Mouse (Mus musculus): Measurements from ENCODE around the gene Pgm3.

Gene Pgm3

DNA sequence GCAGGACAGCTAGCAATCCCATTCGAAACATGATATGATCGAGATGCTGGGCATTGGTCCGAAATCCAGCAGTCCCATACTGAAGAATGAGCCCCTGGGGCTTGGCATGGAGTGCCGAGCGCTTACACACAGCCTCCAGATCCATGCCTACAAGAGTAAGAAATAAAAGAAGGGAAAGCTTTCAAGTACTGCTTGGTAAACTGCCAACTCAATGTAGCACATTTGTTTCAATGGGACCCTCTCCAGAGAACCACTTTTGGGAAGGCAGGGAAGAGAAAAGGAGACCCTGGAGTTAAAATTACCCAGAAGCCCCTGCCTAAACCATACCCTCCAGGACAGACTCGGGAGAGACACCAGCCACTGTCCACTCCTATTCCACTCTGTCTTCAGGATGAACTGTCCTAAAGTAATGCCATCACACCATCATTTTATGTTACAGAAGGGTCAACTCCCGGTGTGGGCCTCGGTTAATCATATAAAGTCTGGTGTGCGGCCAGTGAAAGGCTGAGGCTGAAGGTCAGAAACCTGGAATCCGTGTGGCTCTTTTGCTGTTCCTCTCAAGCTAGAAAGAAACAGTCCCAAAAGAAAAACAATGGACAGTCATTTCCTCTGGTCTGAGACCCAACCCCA lies 1.3 kb downstream of the Pgm3 start:
- DNase-seq (ENCODE audit: extremely low read depth, low read depth, low spot score), result no peak

DNA sequence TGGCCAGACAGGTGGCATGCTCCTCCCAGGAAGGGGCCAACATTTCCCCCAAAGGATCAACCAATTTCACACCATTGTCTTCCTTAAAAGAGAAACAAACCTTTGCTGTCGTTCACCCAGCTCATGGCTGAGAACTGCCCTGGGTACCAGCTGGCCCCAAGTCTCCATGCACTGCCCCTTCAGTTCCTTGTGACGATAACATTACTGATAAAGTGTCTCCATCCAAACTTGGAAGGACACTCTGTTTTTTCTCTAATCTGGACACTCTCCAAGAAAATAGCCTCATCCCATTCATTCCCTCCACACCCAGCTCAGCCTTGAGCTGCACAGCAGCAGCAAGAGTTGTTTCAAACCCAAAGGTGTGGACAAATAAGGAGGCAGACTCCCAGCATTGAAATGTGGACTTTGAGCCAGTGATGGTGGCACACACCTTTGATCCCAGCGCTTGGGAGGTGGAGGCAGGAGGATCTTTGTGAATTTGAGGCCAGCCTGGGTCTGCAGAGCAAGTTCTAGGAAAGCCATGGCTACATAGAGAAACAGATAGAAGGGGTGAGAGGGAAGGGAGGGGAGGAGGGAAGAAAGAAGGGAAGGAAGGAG lies 2.2 kb downstream of the Pgm3 start:
- DNase-seq (ENCODE audit: extremely low read depth, low read depth, low spot score), result no peak

DNA sequence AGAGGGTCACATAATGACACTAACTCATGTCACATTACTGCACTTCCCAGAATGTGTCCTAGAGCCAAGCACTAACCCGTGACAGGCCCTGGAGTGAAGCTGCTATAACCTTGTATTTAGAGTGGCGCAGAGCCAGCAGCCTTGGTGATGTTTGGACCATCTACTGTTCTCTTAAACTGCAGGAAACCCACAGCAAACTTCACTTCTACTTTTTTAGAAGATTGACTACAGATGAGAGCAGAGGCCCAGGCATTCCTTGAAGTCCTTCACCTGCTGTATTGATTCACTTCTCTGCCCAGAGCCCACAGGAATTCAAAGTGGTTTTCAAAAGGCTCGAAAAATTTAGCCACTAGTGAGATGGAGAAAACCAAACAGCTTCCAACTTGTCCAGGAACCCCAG lies 11.1 kb downstream of the Pgm3 start:
- no peak for DNase-seq (ENCODE audit: extremely low read depth, low read depth, low spot score)

DNA sequence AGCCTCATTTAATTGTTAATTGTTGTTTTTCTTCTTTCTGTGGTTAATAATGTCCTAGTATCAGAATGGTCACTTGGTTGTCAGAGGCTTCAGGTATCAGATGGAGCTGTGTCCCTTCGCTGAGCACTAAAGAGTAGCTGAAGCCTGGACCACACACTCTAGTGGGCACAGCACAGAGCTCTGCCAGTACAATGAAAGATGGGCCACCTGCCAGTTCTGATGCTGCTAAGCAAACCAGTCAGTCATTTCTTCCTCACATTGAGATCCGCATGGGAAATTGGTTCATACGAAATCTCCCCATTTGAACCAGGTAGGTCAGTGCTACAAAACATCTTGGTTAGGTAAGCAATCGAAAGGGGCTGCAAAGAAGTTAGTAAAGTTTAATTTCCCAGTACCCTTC lies 17.0 kb downstream of the Pgm3 start:
- no peak for DNase-seq (ENCODE audit: extremely low read depth, low read depth, low spot score)

DNA sequence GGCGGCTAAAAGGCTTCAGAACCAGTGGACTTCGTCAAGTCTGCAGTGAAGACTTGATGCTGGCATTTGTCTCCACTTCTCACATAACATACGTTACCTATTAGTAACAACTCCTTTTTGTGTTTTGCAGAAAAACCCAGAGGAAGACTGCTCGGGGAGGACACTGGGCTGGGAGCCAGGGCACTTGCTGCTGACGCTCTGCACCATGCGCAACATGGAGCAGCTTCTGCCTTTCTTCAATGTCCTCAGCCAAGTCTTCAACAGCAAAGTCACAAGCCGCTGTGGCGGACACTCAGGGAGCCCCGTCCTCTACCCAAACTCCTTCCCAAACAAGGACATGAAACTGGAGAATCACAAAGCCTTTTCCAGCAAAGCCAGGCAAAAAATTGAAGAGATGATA lies 17.8 kb downstream of the Pgm3 start:
- no peak for DNase-seq (ENCODE audit: extremely low read depth, low read depth, low spot score)

DNA sequence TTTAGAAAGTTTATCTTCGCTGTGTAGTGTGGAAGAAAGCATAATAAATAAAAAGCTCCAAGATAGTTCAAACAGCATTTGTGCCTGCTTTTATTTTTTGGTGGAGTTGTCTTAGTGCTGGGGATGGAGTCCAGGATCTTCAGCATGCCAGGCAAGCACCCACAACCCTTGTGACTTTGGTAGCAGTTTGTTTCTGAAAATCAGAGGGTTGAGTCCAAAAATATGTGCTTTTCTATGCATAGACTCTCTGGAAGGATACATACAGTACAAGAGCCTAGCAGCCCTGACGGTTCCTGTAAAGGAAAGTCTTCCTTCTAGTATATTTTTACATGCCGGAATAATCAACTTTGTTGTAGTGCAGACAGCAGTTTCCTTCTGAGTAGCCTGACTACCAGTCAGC lies 20.9 kb downstream of the Pgm3 start:
- DNase-seq (ENCODE audit: extremely low read depth, low read depth, low spot score), result no peak

DNA sequence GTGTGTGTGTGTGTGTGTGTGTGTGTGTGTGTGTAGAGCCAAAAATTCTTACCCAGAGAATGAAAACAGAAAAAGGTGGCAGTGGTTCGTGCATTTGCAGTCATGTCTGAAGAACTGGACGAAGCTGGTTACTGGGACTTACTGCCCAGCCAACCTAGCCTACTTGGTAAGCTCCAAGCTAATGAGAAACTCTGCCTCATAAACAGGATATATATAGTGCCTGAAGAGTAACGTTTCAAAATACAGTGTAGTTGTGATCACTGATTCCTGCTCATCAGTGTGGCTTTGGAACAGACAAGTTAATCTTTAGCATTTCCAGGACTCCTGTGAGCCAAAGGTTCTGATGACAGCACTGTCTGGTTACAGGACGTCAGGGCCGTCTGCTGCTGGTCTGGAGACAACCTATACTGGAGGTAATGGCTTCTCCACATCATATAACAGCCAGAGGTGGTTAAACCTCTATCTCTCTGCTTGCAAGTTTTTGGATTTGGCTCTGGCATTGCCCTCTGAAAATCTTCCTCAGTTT lies 21.9 kb downstream of the Pgm3 start:
- no peak for DNase-seq (ENCODE audit: extremely low read depth, low read depth, low spot score)

DNA sequence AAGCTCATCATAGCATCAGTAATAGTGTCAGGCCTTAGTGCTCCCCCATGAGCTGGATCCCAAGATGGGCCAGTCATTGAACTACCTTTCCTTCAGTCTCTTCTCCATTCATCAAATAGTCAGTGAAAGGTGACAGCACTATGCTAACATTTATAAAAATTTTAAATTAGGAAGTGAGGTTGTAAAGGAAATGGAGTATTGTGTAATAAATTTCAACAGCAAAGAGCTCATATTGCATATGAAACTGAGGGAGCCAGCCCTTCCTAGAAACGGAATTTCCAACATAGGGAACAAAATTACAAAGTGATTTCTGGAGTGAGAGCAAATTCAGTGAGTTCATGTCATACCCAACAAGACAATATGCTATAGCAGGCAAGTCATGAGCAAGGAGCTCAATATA lies 27.1 kb downstream of the Pgm3 start:
- no peak for DNase-seq (ENCODE audit: extremely low read depth, low read depth, low spot score)

DNA sequence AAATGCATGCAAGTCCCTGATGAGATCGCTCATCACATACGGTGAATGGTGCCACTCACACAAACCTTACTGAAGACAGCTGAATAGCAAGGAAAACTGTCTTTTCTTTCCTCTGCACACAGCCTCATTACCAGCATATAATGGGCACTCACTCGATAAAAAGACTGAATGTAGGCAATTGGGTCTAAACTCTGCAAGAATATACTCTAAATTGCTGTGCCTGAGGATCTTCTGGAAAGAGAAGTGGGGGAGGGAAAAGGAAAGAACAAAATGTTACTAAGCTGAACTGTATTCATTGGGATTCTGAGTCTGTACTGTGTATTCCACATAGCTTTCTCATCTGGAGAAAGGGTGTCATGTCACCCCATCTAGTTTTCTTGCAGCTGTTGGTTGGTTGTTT lies 28.2 kb downstream of the Pgm3 start:
- DNase-seq (ENCODE audit: extremely low read depth, low read depth, low spot score), result no peak

DNA sequence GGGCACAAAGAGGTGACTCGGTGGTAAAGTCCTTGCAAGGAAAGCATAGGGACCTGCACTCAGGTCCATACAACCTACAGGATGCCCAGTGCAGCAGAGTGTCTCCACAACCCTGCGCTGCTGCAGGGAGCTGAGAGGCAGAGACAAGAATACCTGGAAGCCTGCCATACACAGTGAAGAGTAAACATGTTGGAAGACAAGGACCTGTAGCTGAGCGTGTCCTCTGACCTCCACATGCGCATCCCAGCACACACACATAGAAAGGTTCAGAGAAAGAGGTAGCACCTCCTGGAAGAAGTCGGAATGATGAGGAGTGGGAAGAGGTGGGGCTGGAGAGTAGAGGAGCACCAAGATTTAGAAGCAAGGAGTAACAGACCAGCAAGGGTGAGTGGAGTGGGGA lies 37.6 kb downstream of the Pgm3 start:
- no peak for DNase-seq (ENCODE audit: extremely low read depth, low read depth, low spot score)

DNA sequence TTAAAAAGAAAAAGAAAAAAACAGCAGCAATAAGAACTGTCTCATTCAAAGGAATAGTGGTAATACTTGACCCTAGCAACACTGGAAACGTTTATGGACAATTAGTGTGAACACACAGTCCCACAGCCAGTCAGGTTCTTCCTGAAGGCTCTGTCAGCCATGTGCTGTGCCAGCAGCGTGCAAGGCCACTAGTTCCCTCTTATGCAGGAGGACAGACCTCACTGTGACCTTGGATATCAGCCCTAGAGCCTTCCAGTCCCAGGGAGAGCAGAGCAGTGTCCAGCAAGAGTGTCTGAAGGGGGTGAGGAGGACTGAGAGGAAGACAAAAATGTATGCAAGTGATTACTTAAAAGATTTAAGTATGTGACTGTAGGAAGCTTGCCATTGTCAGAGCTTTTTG lies 46.0 kb downstream of the Pgm3 start:
- no peak for DNase-seq (ENCODE audit: extremely low read depth, low read depth, low spot score)

DNA sequence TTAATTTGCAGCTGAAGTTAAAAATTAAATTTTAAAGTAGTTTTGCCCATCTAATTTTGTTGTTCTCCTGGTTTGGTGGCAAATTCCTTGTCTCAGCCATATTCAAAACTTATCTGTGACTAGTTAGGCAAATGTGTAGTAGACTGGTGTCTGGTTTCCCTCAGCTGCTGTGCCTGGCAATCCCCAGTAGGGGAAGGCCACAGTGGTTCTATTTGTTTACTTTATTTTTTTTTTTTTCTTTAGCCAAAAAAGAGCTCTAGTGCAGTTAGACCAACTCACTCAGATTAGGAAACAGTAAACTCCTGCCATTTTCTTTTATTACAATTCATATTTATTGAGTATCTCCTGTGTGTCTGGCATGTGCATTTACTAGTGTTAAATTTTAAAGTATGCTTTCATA lies 49.3 kb downstream of the Pgm3 start:
- DNase-seq (ENCODE audit: extremely low read depth, low read depth, low spot score), result no peak

DNA sequence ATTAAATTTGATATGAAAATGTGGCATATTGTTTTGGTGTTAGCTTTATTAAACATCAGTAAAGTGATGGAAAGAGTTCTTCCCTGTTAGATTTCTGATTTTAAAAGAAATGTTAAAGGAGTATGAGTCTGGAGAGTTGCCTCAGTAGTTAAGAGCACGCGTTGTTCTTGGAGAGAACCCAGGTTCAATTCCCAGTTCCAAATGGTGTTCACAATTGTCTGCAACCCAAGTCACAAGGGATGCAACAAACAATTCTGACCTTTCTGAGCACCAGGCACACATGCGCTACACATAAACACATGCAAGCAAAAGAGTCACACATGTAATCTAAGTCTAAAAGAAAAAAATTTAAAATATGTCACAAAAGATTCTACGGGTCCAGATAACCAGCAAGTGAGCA lies 56.8 kb downstream of the Pgm3 start:
- no peak for DNase-seq (ENCODE audit: extremely low read depth, low read depth, low spot score)

DNA sequence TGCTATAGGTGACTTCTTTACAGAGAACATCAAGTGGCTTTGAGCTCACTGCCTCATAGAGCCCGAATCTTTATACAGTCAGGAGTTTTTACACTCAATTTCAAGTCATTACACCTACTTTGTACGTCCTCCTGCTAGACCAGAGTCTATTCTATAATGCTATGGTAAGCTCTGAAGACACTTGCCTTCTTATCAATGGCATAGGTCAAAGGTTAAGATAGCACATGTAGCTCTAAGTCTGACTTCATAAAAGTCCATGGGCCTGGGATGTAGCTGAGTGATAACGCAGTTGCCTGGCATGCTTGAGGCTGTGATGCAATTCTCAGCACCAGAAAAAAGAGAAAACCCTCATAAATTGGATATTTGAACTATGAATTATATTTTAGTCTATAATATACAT lies 57.3 kb downstream of the Pgm3 start:
- no peak for DNase-seq (ENCODE audit: extremely low read depth, low read depth, low spot score)

DNA sequence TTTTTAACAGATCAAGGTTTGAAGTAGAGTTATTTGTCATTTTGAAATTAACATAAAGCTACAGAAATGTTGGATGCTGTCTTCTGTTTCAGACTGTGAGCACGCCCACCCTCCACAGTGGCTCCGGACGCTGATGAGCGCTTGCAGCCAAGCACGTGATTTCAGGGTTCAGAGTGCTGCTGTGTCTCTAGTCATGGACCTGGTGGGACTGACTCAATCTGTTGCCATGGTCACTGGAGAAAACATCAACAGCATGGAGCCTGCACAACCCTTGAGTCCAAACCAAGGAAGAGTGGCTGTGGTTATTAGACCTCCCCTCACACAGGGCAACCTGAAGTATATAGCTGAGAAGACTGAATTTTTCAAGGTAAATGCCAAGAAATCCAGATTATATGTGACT lies 57.9 kb downstream of the Pgm3 start:
- no peak for DNase-seq (ENCODE audit: extremely low read depth, low read depth, low spot score)

DNA sequence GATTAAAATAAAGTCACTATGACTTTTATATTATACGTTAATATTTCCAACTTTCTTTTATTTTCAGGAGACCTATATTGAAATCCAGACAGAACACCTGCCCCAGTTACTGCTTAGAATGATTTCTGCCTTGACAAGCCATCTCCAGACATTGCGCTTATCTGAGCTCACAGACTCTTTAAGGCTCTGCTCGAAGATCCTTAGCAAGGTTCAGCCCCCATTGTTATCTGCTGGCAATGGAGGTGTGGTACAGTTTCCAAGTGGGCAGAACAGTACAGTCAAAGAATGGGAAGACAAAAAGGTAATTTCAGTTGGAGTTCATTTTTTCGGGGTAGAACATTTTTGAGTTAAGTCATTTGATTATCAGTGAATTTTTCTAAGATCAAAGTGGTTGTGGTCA lies 64.2 kb downstream of the Pgm3 start:
- no peak for DNase-seq (ENCODE audit: extremely low read depth, low read depth, low spot score)
